Mouse (Mus musculus): ENCODE measurements around the gene Lce1d.

Gene Lce1d

DNA sequence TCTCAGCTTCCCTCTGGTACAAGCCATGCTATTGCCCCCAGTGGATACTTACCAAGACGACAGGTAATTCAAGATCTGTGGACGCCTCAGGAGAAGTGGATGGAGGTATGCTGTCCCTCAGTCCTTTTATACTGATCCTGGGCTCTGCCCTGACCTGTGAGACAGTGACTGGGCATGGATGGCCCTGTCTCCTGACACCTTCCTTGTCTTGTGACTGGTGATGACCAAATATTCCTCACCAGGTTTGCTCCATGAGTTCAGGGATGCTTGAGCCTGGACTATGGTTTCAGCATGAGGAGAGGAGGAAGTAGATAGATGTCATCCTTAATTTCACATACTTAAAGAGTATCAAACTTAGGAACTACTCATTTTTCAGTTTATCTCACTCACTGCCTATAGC is at the start of gene Lce1d:
Lce1d (minus strand) TSS at position 101 of the 400 bp plus-strand sequence.
- DNase-seq (ENCODE audit: low spot score in 2 of 2), result no peak

DNA sequence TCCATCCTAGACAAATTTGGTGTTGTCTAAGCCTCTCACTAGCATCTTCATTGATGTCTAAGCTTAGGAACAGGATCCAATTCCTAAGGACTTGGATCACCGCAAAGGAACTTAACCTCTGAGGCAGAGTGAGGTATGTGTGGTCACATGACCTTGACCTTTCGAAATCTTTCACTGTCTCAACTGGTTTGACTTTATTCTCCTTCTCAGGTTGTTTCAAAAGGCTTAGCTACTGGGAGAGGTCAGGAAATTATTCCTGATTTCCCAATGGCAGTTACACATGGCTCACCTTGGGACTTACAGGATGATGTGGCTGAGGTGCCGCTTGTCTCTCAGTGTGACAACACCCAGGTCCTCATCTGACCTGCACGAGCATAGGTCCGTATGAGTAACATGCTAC is 35.6 kb upstream of the Lce1d start:
- DNase-seq (ENCODE audit: low spot score in 2 of 2), result no peak

DNA sequence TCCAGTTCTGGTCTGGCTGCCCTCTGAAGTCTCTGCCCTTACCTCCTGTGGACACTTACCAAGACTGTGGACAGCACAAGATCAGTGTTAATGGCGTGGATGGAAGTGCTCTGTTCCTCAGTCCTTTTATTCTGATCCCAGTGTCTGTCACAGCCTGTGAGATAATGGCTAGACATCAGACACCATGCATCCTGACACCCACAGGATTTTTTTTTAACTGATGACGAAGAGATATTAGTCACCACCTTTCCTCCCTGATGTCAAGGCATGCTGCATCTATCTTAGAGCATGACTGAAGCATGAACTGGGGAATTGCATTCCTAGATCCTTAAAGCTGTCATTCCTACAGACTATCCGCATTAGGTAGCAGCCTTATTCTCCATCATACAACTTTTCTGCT is 33.2 kb upstream of the Lce1d start, which contains the start of gene Lce1f:
Lce1f (minus strand) TSS at position 101 of the 400 bp plus-strand sequence.
- DNase-seq (ENCODE audit: low spot score in 2 of 2), result no peak

DNA sequence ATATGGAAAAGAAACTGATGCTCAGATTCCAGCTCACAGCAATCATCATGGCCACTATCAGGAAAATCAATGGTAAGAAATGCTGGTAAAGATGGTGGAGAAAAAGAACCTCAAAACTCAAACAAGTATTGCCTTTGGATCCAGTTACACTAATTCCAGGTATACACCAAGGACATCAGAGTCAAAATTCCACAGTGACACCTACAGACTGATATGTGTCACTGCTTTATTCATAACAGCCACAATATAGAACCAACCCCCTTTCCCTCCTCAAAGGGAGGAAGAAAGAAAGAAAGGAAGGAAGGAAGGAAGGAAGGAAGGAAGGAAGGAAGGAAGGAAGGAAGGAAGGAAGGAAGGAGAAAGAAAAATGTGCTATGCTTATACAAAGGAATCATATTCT is 28.1 kb upstream of the Lce1d start:
- no peak for DNase-seq (ENCODE audit: low spot score in 2 of 2)

DNA sequence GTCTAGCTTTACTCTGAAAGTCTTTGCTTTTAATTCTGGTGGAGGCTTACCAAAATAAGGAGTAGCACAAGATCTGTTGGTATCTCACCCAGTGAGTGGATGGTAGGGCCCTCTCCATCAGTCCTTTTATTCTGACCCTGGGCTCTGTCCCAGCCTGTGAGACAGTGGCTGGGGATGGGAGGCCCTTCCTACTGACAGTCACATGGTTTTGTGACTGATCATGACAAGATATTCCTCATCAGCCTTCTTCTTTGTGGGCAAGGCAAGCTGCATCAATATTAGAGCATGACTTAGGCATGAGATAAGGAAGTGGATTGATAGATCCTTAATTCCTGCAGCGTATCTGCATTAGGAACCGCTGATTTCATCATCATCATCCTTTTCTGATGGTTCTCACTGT is 22.0 kb upstream of the Lce1d start, which contains the start of gene Lce1e:
Lce1e (minus strand) TSS at position 101 of the 400 bp plus-strand sequence.
- DNase-seq (ENCODE audit: low spot score in 2 of 2), result no peak

DNA sequence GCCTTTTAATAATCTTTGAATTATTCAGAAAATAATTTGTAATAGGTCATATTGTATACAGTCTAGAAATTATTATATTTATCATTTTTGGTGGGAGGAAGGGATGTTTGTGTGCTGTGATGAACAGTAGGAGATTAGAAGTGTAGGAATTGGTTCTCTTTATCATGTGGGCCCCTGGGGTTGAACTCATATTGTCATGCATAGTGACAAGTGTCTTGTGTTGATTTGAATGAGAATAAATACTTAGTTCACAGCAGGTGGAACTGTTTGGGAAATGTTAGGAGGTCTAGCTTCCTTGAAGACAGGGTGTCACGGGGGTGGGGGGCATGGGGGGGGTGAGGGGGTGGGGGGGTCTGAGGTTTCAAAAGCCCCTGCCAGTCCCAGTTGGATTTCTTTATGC is 7.6 kb upstream of the Lce1d start:
- no peak for DNase-seq (ENCODE audit: low spot score in 2 of 2)

DNA sequence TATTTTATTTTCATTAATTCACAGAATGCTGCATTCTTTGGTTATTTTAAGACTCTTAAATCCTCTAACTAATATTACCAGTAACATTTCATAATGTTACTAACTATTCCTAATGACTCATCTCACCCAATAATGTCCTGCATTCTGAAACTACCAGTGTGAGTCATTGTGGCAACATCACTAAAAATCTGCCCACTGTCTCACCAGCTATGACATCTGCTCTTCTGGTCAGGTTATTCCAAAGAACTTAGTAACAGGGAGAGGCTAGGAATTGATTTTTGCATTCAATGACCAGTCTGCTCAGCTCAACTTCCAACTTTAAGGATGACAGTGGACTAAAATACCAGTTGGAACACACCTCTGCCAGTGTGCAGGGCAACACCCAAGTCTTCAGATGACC is 4.7 kb upstream of the Lce1d start:
- no peak for DNase-seq (ENCODE audit: low spot score in 2 of 2)

DNA sequence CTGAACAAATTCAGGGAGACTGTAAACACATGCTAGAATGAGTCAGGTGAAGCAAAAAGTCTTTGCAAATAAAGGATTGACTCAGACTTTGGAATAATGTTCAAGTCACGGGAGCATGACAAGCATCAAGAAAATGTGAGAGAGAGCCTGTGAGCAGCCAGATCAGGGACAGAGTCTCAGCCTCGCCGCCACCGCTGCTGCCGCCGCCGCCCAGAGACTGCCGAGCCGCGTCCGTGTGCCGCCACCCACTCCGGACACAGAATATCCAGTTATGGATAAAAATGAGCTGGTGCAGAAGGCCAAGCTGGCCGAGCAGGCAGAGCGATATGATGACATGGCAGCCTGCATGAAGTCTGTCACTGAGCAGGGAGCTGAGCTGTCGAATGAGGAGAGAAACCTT is 2.1 kb upstream of the Lce1d start:
- DNase-seq (ENCODE audit: low spot score in 2 of 2), result peak in 1 of 2 experiments; percentile 4

DNA sequence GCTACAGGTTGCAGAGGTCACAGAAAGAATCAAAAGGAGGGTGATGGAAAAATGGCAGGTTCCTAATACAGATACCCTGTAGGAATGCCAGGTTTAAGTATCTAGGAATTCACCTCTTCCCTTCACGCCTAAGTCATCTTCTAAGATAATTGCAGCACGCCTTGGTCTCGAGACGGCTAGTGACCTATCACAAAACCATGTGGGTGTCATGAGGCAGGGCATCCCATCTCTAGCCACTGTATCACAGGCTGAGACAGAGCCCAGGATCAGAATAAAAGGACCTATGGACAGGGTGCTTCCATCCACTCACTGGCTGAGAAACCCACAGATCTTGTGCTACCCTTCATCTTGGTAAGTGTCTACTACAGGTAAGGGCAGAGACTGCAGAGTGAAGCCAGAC is 8.1 kb downstream of the Lce1d start, which contains the start of gene Lce1c:
Lce1c (plus strand) TSS at position 301 of the 400 bp plus-strand sequence.
- no peak for DNase-seq (ENCODE audit: low spot score in 2 of 2)

DNA sequence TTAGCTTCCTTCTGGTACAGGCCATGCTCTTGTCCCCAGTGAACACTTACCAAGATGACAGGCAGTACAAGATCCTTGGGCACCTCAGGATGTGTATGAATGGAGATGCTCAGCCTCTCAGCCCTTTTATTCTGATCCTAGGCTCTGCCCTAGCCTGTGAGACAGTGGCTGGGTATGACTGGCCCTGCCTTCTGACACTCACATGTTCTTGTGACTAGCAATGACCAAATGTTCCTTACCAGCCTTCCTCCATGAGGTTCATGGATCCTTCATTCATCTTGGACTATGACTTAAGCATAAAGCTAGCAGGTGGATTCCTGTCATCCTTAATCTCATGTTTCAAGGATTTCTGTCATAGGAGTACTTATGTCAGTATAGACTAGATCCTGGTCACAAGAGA is 16.8 kb downstream of the Lce1d start, which contains the start of gene Lce1a2:
Lce1a2 (minus strand) TSS at position 101 of the 400 bp plus-strand sequence.
- no peak for DNase-seq (ENCODE audit: low spot score in 2 of 2)

DNA sequence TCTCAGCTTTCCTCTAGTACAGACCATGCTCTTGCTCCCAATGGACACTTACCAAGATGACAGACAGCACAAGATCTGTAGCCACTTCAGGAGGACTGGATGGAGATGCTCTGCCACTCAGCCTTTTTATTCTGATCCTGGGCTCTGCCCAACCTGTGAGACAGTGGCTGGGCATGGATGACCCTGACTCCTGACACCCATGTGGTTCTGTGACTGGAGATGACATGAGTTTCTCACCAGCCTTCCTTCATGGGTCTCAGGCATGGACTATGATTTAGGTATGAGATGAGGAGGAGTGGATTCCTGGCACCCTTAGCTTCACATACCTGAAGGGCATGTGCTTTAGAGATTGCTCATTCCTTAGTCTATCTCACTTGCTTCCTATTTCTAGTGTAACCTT is 30.2 kb downstream of the Lce1d start, which contains the start of gene Lce1b:
Lce1b (minus strand) TSS at position 101 of the 400 bp plus-strand sequence.
- no peak for DNase-seq (ENCODE audit: low spot score in 2 of 2)

DNA sequence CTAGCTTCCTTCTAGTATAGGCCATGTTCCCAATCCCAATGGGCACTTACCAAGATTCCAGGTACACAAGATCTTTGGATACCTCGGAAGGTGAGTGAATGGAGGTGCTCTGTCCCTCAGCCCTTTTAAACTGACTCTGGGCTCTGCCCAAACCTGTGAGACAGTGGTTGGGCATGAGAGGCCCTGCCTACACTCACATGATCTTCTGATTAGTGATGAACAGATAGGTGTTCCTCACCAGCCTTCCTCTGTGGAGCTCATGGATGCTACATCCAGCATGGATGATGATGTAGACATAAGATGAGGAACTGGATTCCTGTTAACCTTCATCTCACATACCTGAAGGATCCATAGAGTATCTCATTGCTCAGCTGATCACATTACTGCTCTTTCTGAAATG is 38.8 kb downstream of the Lce1d start, which contains the start of gene Lce1a1:
Lce1a1 (minus strand) TSS at position 101 of the 400 bp plus-strand sequence.
- DNase-seq (ENCODE audit: low spot score in 2 of 2), result no peak

DNA sequence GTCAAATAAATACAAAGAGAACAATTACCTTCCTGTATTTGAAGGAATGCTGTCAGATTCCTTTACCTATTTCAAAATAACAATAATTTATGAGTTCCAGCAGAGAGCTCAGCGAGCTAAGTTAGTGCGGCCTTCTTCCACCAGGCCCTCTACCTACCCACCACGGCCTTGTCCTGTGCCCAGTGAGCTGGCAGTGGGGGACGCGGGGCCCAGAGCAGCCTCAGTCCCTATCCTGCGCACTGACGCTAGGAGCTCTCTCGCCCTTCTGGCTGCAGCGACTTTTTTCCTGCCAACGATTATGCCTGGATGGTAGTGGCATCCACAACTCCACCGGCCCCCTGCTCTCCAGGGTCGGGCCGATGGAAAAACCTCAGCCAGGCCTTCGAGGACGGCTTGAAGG is 47.2 kb downstream of the Lce1d start:
- DNase-seq (ENCODE audit: low spot score in 2 of 2), result no peak

DNA sequence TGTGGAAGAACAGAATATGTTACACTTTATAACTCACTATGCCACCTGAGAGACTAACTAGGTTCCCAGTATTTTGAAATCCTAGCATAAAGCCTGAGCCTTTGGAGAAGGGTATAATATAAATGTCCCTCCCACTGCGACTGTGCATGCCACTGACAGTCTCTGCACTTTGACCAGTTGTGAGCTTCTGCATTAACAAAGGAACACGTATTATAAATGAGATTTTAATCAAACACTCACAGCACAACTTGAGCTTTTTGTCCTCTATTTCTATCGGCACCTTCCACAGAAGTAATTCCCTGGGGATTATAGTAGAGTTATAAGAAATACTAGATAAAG is 48.4 kb downstream of the Lce1d start:
- DNase-seq (ENCODE audit: low spot score in 2 of 2), result no peak

DNA sequence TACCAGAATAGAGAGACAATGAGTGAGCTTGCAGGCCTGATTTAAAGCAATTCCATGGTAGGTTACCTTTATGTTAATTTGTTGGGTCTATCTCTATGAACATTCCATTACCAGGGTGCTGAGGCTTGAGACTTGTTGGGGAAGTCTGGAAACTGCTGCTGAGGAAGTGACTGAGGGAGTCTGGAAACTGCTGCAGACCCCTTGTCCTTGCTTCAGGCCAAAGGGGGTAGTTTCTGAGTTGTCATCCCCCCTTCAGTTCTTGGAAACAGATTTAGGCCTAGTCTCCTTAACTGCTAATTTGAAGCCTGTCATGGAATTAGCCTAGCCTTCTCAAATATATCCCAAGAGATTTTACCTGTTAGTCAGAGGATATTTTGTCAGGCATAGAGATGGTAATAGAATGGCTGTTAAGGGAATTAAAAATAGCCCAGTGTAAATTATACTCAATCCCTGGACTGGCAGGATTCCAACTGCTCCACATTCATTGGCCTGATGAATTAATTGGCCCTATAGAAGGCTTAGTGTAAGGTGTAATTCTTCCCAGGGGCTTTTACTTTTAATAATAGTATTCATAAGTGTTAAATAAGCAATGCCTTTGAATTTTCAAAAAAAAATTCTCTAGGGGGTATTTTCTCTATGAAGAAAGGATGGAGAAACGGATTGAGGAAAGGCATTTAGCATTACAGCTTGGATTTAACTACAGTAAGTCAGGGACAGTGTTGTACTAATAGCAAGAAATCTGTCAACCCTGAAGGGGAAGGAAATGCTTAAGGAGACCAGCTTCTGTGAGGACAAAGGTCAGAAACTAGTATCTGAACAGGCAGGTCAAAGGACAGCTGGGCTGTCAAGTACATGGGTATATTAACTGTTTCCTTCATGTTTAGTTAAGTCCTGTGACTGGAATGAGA is 49.0 kb downstream of the Lce1d start:
- no peak for DNase-seq (ENCODE audit: low spot score in 2 of 2)

Measured in frontal cortex, postnatal 36 days (tissue).